Mouse (Mus musculus) midbrain, embryonic 15.5 days (tissue): ENCODE measurements around the gene Gemin7. TPM values are rescaled to one million over a fixed set of nuclear protein-coding genes. Genes with fewer than 3 reads are reported as not detected.
A peak's percentile ranks its signal among the peaks of the same experiment; 100 is the strongest.

Experiments
- ATAC-seq: fragments of 200-750 bp; cut with Nextera tagmentation; replicated peaks from 2 replicates; pipeline ENCODE4 v1.8.0; 2017; ENCODE audit warnings: moderate TSS enrichment
- H3K27ac ChIP-seq: fragments of 300-500 bp; sonication (generic); 2 replicates; pipeline ENCODE4 v1.5.1; 2015; ENCODE audit warnings: mild to moderate bottlenecking, inconsistent platforms
- H3K27me3 ChIP-seq: fragments of 300-500 bp; sonication (generic); replicated peaks from 2 replicates; pipeline ENCODE4 v1.6.1; 2015; ENCODE audit warnings: inconsistent platforms
- H3K36me3 ChIP-seq: fragments of 300-500 bp; sonication (generic); replicated peaks from 2 replicates; pipeline ENCODE4 v1.6.1; 2015; ENCODE audit warnings: inconsistent platforms
- H3K4me1 ChIP-seq: fragments of 300-500 bp; sonication (generic); 2 replicates; pipeline ENCODE4 v1.6.1; 2015; ENCODE audit warnings: inconsistent platforms
- H3K4me2 ChIP-seq: fragments of 300-500 bp; sonication (generic); 2 replicates; pipeline ENCODE4 v1.6.1; 2015; ENCODE audit warnings: inconsistent platforms, mild to moderate bottlenecking, moderate library complexity
- H3K4me3 ChIP-seq: fragments of 300-500 bp; sonication (generic); 2 replicates; pipeline ENCODE4 v1.5.1; 2015; ENCODE audit warnings: mild to moderate bottlenecking, inconsistent platforms
- H3K9ac ChIP-seq: fragments of 300-500 bp; sonication (generic); 2 replicates; pipeline ENCODE4 v1.6.1; 2015; ENCODE audit warnings: mild to moderate bottlenecking, inconsistent platforms
- H3K9me3 ChIP-seq: fragments of 300-500 bp; sonication (generic); 2 replicates; pipeline ENCODE4 v1.6.1; 2016; ENCODE audit warnings: inconsistent platforms
- WGBS: fragments of 180-500 bp; shearing (Covaris S2); methylation state at CpG from one replicate; pipeline ENCODE4 v1.1.7; 2015; ENCODE audit warnings: mixed read lengths; 5-methylcytosine and 5-hydroxymethylcytosine counted together
- polyA plus RNA-seq: library from polyadenylated mRNA; unstranded; fragments of >200 nt; fragmentation: Nextera tagmentation; extraction: Ambion mirVana; gene quantifications from 2 replicates; pipeline ENCODE4 v1.2.1, GENCODE M21; 2015

The Gemin7 gene
- polyA plus RNA-seq, 1 experiment from 2014 or later: 142 TPM

GRCm38 (mm10) chr7:19557982-19558900, 19.2 kb downstream of the Gemin7 start:
- Histone ChIP-seq H3K9ac (no peak overlapping the region), H3K27me3 (no peaks in the 10 kb centered on the region), H3K36me3 (no peaks in the 10 kb centered on the region), H3K4me3 (no peak overlapping the region), H3K9me3 (no peaks in the 10 kb centered on the region), H3K4me2 (peak overlapping the region; percentile 97), H3K27ac (no peak overlapping the region), H3K4me1 (peaks cover 54% of the 10 kb centered on the region)
- WGBS: 95% methylated on average over 6 of the region's 6 CpGs
- no peak for ATAC-seq

- Histone ChIP-seq H3K36me3 (no peaks in the 10 kb centered on the region), H3K4me2 (no peak overlapping the region), H3K27me3 (no peaks in the 10 kb centered on the region), H3K9me3 (no peaks in the 10 kb centered on the region), H3K27ac (no peak overlapping the region), H3K4me1 (peaks cover 46% of the 10 kb centered on the region), H3K9ac (no peak overlapping the region), H3K4me3 (no peak overlapping the region)
- WGBS: 96% methylated on average over 2 of the region's 2 CpGs
- no peak for ATAC-seq
Measured at GRCm38 (mm10) chr7:19557086-19557485, 20.3 kb downstream of the Gemin7 start.

GRCm38 (mm10) chr7:19554168-19554567, 23.2 kb downstream of the Gemin7 start:
- H3K27ac ChIP-seq: no peak overlapping the region
- peaks cover 25% of the 10 kb centered on the region for H3K4me1 ChIP-seq
- H3K9me3 ChIP-seq: no peaks in the 10 kb centered on the region
- H3K9ac ChIP-seq: no peak overlapping the region
- no peaks in the 10 kb centered on the region for H3K36me3 ChIP-seq
- H3K4me2 ChIP-seq: no peak overlapping the region
- 69% methylated on average over 1 of the region's 1 CpGs for WGBS
- no peak overlapping the region for H3K4me3 ChIP-seq
- H3K27me3 ChIP-seq: no peaks in the 10 kb centered on the region
- no peak for ATAC-seq

- no peaks in the 10 kb centered on the region for H3K9me3 ChIP-seq
- H3K4me2 ChIP-seq: no peak overlapping the region
- H3K4me1 ChIP-seq: peaks cover 8% of the 10 kb centered on the region
- no peaks in the 10 kb centered on the region for H3K27me3 ChIP-seq
- WGBS: 83% methylated on average over 2 of the region's 2 CpGs
- no peak overlapping the region for H3K9ac ChIP-seq
- no peaks in the 10 kb centered on the region for H3K36me3 ChIP-seq
- ATAC-seq: no peak
- no peak overlapping the region for H3K4me3 ChIP-seq
- H3K27ac ChIP-seq: no peak overlapping the region
Measured at GRCm38 (mm10) chr7:19552443-19552842, 25.0 kb downstream of the Gemin7 start.

GRCm38 (mm10) chr7:19551634-19552033, 25.8 kb downstream of the Gemin7 start:
- WGBS: 85% methylated on average over 5 of the region's 5 CpGs
- Histone ChIP-seq H3K4me3 (no peak overlapping the region), H3K36me3 (no peaks in the 10 kb centered on the region), H3K27me3 (no peaks in the 10 kb centered on the region), H3K9me3 (no peaks in the 10 kb centered on the region), H3K4me2 (no peak overlapping the region), H3K27ac (no peak overlapping the region), H3K9ac (no peak overlapping the region), H3K4me1 (no peaks in the 10 kb centered on the region; the same call in 1 of the 2 replicates)
- no peak for ATAC-seq

- no peak overlapping the region for H3K4me3 ChIP-seq
Measured at GRCm38 (mm10) chr7:19549394-19549793, 28.0 kb downstream of the Gemin7 start.

GRCm38 (mm10) chr7:19547344-19547969, 29.9 kb downstream of the Gemin7 start:
- no peaks in the 10 kb centered on the region for H3K36me3 ChIP-seq
- H3K9ac ChIP-seq: no peak overlapping the region
- H3K4me2 ChIP-seq: no peak overlapping the region
- 71% methylated on average over 2 of the region's 2 CpGs for WGBS
- no peak overlapping the region for H3K27ac ChIP-seq
- H3K9me3 ChIP-seq: no peaks in the 10 kb centered on the region
- H3K4me3 ChIP-seq: no peak overlapping the region
- H3K4me1 ChIP-seq: peaks cover 5% of the 10 kb centered on the region
- no peaks in the 10 kb centered on the region for H3K27me3 ChIP-seq
- no peak for ATAC-seq

More at GRCm38 (mm10) chr7:19549394-19549793, 28.0 kb downstream of the Gemin7 start:
- Histone ChIP-seq H3K36me3 (no peaks in the 10 kb centered on the region), H3K9me3 (no peaks in the 10 kb centered on the region), H3K4me1 (no peaks in the 10 kb centered on the region; the same call in 1 of the 2 replicates), H3K9ac (no peak overlapping the region), H3K4me2 (no peak overlapping the region), H3K27ac (no peak overlapping the region), H3K27me3 (no peaks in the 10 kb centered on the region)
- WGBS: 92% methylated on average over 10 of the region's 10 CpGs
- ATAC-seq: no peak

GRCm38 (mm10) chr7:19546007-19546406, 31.4 kb downstream of the Gemin7 start:
- Histone ChIP-seq H3K27ac (no peak overlapping the region), H3K9ac (no peak overlapping the region), H3K9me3 (no peaks in the 10 kb centered on the region), H3K36me3 (no peaks in the 10 kb centered on the region), H3K4me1 (peaks cover 18% of the 10 kb centered on the region), H3K4me3 (no peak overlapping the region), H3K27me3 (no peaks in the 10 kb centered on the region), H3K4me2 (no peak overlapping the region)
- WGBS: 68% methylated on average over 3 of the region's 3 CpGs
- no peak for ATAC-seq

GRCm38 (mm10) chr7:19543584-19543983, 33.8 kb downstream of the Gemin7 start:
- WGBS: 60% methylated on average over 6 of the region's 6 CpGs
- H3K4me3 ChIP-seq: no peak overlapping the region
- H3K36me3 ChIP-seq: no peaks in the 10 kb centered on the region
- H3K27me3 ChIP-seq: no peaks in the 10 kb centered on the region
- ATAC-seq: no peak
- H3K9me3 ChIP-seq: no peaks in the 10 kb centered on the region
- no peak overlapping the region for H3K27ac ChIP-seq
- H3K4me2 ChIP-seq: no peak overlapping the region
- peaks cover 18% of the 10 kb centered on the region for H3K4me1 ChIP-seq
- no peak overlapping the region for H3K9ac ChIP-seq

GRCm38 (mm10) chr7:19542155-19542691, 35.2 kb downstream of the Gemin7 start:
- Histone ChIP-seq H3K4me2 (no peak overlapping the region), H3K27ac (no peak overlapping the region), H3K9ac (no peak overlapping the region), H3K36me3 (no peaks in the 10 kb centered on the region), H3K9me3 (no peaks in the 10 kb centered on the region), H3K4me3 (no peak overlapping the region), H3K4me1 (peaks cover 21% of the 10 kb centered on the region), H3K27me3 (no peaks in the 10 kb centered on the region)
- ATAC-seq: peak; percentile 59
- WGBS: 51% methylated on average over 8 of the region's 8 CpGs

GRCm38 (mm10) chr7:19541681-19542154, 35.7 kb downstream of the Gemin7 start:
- Histone ChIP-seq H3K4me3 (no peak overlapping the region), H3K27me3 (no peaks in the 10 kb centered on the region), H3K27ac (no peak overlapping the region), H3K4me1 (peaks cover 21% of the 10 kb centered on the region), H3K4me2 (no peak overlapping the region), H3K9me3 (no peaks in the 10 kb centered on the region), H3K9ac (no peak overlapping the region), H3K36me3 (no peaks in the 10 kb centered on the region)
- 58% methylated on average over 7 of the region's 7 CpGs for WGBS
- peak; percentile 24; the same call in 1 of the 2 replicates for ATAC-seq

GRCm38 (mm10) chr7:19540771-19541566, 36.4 kb downstream of the Gemin7 start:
- H3K4me2 ChIP-seq: no peak overlapping the region
- 93% methylated on average over 2 of the region's 2 CpGs for WGBS
- no peaks in the 10 kb centered on the region for H3K36me3 ChIP-seq
- peaks cover 21% of the 10 kb centered on the region for H3K4me1 ChIP-seq
- ATAC-seq: no peak
- H3K27me3 ChIP-seq: no peaks in the 10 kb centered on the region
- H3K9me3 ChIP-seq: no peaks in the 10 kb centered on the region
- no peak overlapping the region for H3K9ac ChIP-seq
- no peak overlapping the region for H3K27ac ChIP-seq
- no peak overlapping the region for H3K4me3 ChIP-seq
